Mouse (Mus musculus): ENCODE results near the gene 1700067K01Rik. TPM values are rescaled to one million over a fixed set of nuclear protein-coding genes. Genes with fewer than 3 reads are reported as not detected.

1700067K01Rik gene
- polyA plus RNA-seq, 1 experiment from 2014 or later = 0.71 TPM

DNA sequence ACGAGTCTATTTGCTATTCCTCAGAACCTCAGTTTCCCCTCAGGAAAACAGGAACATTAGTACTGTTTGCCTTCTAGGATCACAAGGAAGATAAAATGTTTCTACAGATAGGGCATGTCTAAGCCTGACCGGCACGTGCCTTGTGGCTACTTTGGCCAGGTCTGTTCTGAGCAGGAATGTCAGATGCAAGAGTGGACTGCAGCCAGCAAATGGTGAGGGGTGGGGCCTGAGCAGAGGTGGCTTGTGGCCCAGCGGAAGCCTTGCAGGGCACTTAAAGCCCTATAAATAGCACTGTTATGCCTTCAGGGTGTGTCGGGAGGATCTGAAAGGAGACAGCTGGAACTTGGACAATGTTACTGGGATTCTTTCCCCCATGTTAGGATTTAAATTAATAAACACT, 21.8 kb downstream of the 1700067K01Rik start:
- Histone ChIP-seq H3K27ac (ENCODE audit: low read length) (no peak overlapping the region), H3K4me3 (ENCODE audit: low read depth, low read length) (no peak overlapping the region), H3K36me3 (ENCODE audit: control insufficient read depth, insufficient read depth, low read length) (no peaks in the 10 kb centered on the region), H3K9ac (replicated peaks; ENCODE audit: low read depth, low read length) (no peak overlapping the region), H3K9me3 (ENCODE audit: control insufficient read depth, low read depth, low read length) (no peaks in the 10 kb centered on the region), H3K4me1 (ENCODE audit: control insufficient read depth, insufficient read depth, low read length) (peaks cover 23% of the 10 kb centered on the region), H3K27me3 (ENCODE audit: control insufficient read depth, insufficient read depth, low read length) (no peaks in the 10 kb centered on the region), H3K4me2 (replicated peaks; ENCODE audit: low read depth, low read length) (peak overlapping the region; percentile 23)
- 10% methylated on average over 5 of the region's 5 CpGs for WGBS
- no peak for ATAC-seq (ENCODE audit: insufficient number of reproducible peaks, insufficient read depth, low FRiP score, low read depth)

GRCm38 (mm10) chr8:84023631-84024030, 22.3 kb downstream of the 1700067K01Rik start:
- Histone ChIP-seq H3K9me3 (ENCODE audit: control insufficient read depth, low read depth, low read length) (no peaks in the 10 kb centered on the region), H3K36me3 (ENCODE audit: control insufficient read depth, insufficient read depth, low read length) (no peaks in the 10 kb centered on the region), H3K27ac (ENCODE audit: low read length) (no peak overlapping the region), H3K4me3 (ENCODE audit: low read depth, low read length) (no peak overlapping the region), H3K4me1 (ENCODE audit: control insufficient read depth, insufficient read depth, low read length) (peaks cover 23% of the 10 kb centered on the region), H3K9ac (replicated peaks; ENCODE audit: low read depth, low read length) (no peak overlapping the region), H3K27me3 (ENCODE audit: control insufficient read depth, insufficient read depth, low read length) (no peaks in the 10 kb centered on the region), H3K4me2 (replicated peaks; ENCODE audit: low read depth, low read length) (no peak overlapping the region; the same call in 1 of the 2 replicates)
- WGBS = 63% methylated on average over 1 of the region's 1 CpGs
- ATAC-seq (ENCODE audit: insufficient number of reproducible peaks, insufficient read depth, low FRiP score, low read depth) = no peak

GRCm38 (mm10) chr8:84024171-84024570, 22.9 kb downstream of the 1700067K01Rik start:
- Histone ChIP-seq H3K36me3 (ENCODE audit: control insufficient read depth, insufficient read depth, low read length) (no peaks in the 10 kb centered on the region), H3K4me1 (ENCODE audit: control insufficient read depth, insufficient read depth, low read length) (peaks cover 23% of the 10 kb centered on the region), H3K9ac (replicated peaks; ENCODE audit: low read depth, low read length) (no peak overlapping the region), H3K4me3 (ENCODE audit: low read depth, low read length) (no peak overlapping the region), H3K9me3 (ENCODE audit: control insufficient read depth, low read depth, low read length) (no peaks in the 10 kb centered on the region), H3K4me2 (replicated peaks; ENCODE audit: low read depth, low read length) (no peak overlapping the region), H3K27ac (ENCODE audit: low read length) (no peak overlapping the region), H3K27me3 (ENCODE audit: control insufficient read depth, insufficient read depth, low read length) (no peaks in the 10 kb centered on the region)
- ATAC-seq (ENCODE audit: insufficient number of reproducible peaks, insufficient read depth, low FRiP score, low read depth) = no peak
- 18% methylated on average over 10 of the region's 10 CpGs for WGBS

DNA sequence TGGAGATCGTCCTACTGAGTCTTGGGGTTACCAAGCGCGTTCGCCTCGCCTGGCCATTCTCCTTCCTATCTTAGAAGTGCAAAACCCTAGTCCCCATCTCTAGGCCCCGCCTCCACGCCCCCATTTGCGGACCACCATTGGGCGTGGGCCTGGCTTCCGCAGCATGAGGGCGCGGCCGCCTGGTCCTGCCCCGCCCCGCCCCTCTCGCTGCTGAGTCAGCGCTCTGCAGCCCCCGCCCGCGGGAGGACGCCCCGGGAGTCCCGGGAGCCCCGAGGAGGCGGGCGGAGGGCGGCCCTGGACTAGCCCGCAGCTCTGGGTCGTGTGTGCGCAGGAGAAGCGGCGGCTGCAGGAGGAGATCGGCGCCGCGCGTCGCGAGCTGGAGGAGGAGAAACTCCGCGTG, 24.6 kb downstream of the 1700067K01Rik start:
- H3K36me3 ChIP-seq (ENCODE audit: control insufficient read depth, insufficient read depth, low read length) = no peaks in the 10 kb centered on the region
- H3K9ac ChIP-seq (replicated peaks; ENCODE audit: low read depth, low read length) = peak overlapping the region; percentile 18; the same call in 1 of the 2 replicates
- H3K27me3 ChIP-seq (ENCODE audit: control insufficient read depth, insufficient read depth, low read length) = no peaks in the 10 kb centered on the region
- H3K4me1 ChIP-seq (ENCODE audit: control insufficient read depth, insufficient read depth, low read length) = peaks cover 19% of the 10 kb centered on the region
- WGBS = 1% methylated on average over 41 of the region's 41 CpGs
- H3K27ac ChIP-seq (ENCODE audit: low read length) = no peak overlapping the region
- peak overlapping the region; percentile 33 for H3K4me3 ChIP-seq (ENCODE audit: low read depth, low read length)
- no peaks in the 10 kb centered on the region for H3K9me3 ChIP-seq (ENCODE audit: control insufficient read depth, low read depth, low read length)
- peak; percentile 64 for ATAC-seq (ENCODE audit: insufficient number of reproducible peaks, insufficient read depth, low FRiP score, low read depth)
- H3K4me2 ChIP-seq (replicated peaks; ENCODE audit: low read depth, low read length) = peak overlapping the region; percentile 54

GRCm38 (mm10) chr8:84027449-84027848, 26.1 kb downstream of the 1700067K01Rik start:
- no peaks in the 10 kb centered on the region for H3K9me3 ChIP-seq (ENCODE audit: control insufficient read depth, low read depth, low read length)
- no peak for ATAC-seq (ENCODE audit: insufficient number of reproducible peaks, insufficient read depth, low FRiP score, low read depth)
- no peaks in the 10 kb centered on the region for H3K36me3 ChIP-seq (ENCODE audit: control insufficient read depth, insufficient read depth, low read length)
- H3K27ac ChIP-seq (ENCODE audit: low read length) = no peak overlapping the region
- WGBS = 15% methylated on average over 10 of the region's 10 CpGs
- no peak overlapping the region for H3K4me3 ChIP-seq (ENCODE audit: low read depth, low read length)
- peaks cover 10% of the 10 kb centered on the region for H3K4me1 ChIP-seq (ENCODE audit: control insufficient read depth, insufficient read depth, low read length)
- H3K4me2 ChIP-seq (replicated peaks; ENCODE audit: low read depth, low read length) = no peak overlapping the region
- no peaks in the 10 kb centered on the region for H3K27me3 ChIP-seq (ENCODE audit: control insufficient read depth, insufficient read depth, low read length)
- no peak overlapping the region for H3K9ac ChIP-seq (replicated peaks; ENCODE audit: low read depth, low read length)

DNA sequence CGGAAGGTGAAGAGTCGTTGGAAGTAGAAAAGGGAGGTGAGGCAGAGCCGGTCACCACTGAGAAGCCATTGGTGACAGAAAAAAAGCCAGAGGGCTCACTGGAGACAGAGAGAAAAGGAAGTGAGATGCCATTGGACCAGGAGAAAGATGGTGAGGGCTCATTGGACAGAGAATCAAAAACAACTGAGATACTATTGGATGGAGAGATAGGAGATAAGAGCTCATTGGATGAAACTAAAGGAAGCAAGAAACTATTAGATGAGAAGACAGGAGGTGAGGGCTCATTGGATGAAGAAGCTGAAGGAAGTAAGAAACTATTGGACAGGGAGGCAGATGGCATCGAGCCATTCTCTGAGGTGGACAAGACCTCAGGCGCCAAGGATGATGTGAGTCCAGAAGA, 28.0 kb downstream of the 1700067K01Rik start:
- Histone ChIP-seq H3K27ac (ENCODE audit: low read length) (no peak overlapping the region), H3K9ac (replicated peaks; ENCODE audit: low read depth, low read length) (no peak overlapping the region), H3K4me2 (replicated peaks; ENCODE audit: low read depth, low read length) (no peak overlapping the region), H3K4me3 (ENCODE audit: low read depth, low read length) (no peak overlapping the region), H3K27me3 (ENCODE audit: control insufficient read depth, insufficient read depth, low read length) (no peaks in the 10 kb centered on the region), H3K4me1 (ENCODE audit: control insufficient read depth, insufficient read depth, low read length) (no peaks in the 10 kb centered on the region), H3K36me3 (ENCODE audit: control insufficient read depth, insufficient read depth, low read length) (no peaks in the 10 kb centered on the region), H3K9me3 (ENCODE audit: control insufficient read depth, low read depth, low read length) (no peaks in the 10 kb centered on the region)
- no peak for ATAC-seq (ENCODE audit: insufficient number of reproducible peaks, insufficient read depth, low FRiP score, low read depth)
- 88% methylated on average over 5 of the region's 5 CpGs for WGBS

- H3K4me1 ChIP-seq (ENCODE audit: control insufficient read depth, insufficient read depth, low read length) = no peaks in the 10 kb centered on the region
- no peak overlapping the region for H3K4me3 ChIP-seq (ENCODE audit: low read depth, low read length)
- no peaks in the 10 kb centered on the region for H3K9me3 ChIP-seq (ENCODE audit: control insufficient read depth, low read depth, low read length)
- H3K36me3 ChIP-seq (ENCODE audit: control insufficient read depth, insufficient read depth, low read length) = no peaks in the 10 kb centered on the region
- H3K4me2 ChIP-seq (replicated peaks; ENCODE audit: low read depth, low read length) = no peak overlapping the region
- no peak overlapping the region for H3K27ac ChIP-seq (ENCODE audit: low read length)
- 75% methylated on average over 4 of the region's 4 CpGs for WGBS
- ATAC-seq (ENCODE audit: insufficient number of reproducible peaks, insufficient read depth, low FRiP score, low read depth) = no peak
- H3K27me3 ChIP-seq (ENCODE audit: control insufficient read depth, insufficient read depth, low read length) = no peaks in the 10 kb centered on the region
- no peak overlapping the region for H3K9ac ChIP-seq (replicated peaks; ENCODE audit: low read depth, low read length)
Measured at GRCm38 (mm10) chr8:84032777-84033176, 31.5 kb downstream of the 1700067K01Rik start.

DNA sequence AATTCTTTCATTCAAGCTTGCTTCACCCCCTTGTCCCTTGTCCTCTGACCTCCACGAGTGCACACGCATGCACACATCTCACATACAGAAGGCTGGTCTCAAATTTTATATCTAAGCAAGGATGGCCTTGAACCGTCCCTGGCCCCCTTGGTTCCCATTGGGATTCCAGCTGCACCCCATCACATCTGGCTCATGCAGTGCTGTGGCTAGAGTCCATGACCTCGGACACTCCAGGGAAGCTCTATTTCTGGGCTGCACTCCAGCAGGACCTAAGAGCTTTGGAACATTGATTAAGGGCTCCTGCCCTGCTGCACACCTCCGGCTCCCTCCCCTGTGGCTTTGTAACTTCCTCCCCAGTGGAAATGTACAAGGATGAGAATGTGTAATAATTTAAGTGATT, 36.7 kb downstream of the 1700067K01Rik start:
- H3K9me3 ChIP-seq (ENCODE audit: control insufficient read depth, low read depth, low read length) = no peaks in the 10 kb centered on the region
- H3K27me3 ChIP-seq (ENCODE audit: control insufficient read depth, insufficient read depth, low read length) = peaks cover 5% of the 10 kb centered on the region; the same call in 1 of the 2 replicates
- 57% methylated on average over 5 of the region's 5 CpGs for WGBS
- no peak overlapping the region for H3K4me3 ChIP-seq (ENCODE audit: low read depth, low read length)
- no peak overlapping the region for H3K4me2 ChIP-seq (replicated peaks; ENCODE audit: low read depth, low read length)
- no peaks in the 10 kb centered on the region for H3K36me3 ChIP-seq (ENCODE audit: control insufficient read depth, insufficient read depth, low read length)
- no peak overlapping the region for H3K27ac ChIP-seq (ENCODE audit: low read length)
- no peak overlapping the region for H3K9ac ChIP-seq (replicated peaks; ENCODE audit: low read depth, low read length)
- ATAC-seq (ENCODE audit: insufficient number of reproducible peaks, insufficient read depth, low FRiP score, low read depth) = no peak
- 0 out of 2 replicates have a peak, but pooled peaks cover 3% of the 10 kb centered on the region for H3K4me1 ChIP-seq (ENCODE audit: control insufficient read depth, insufficient read depth, low read length)

- no peak overlapping the region for H3K4me3 ChIP-seq (ENCODE audit: low read depth, low read length)
- 0 out of 2 replicates have a peak, but pooled peaks cover 3% of the 10 kb centered on the region for H3K4me1 ChIP-seq (ENCODE audit: control insufficient read depth, insufficient read depth, low read length)
- H3K4me2 ChIP-seq (replicated peaks; ENCODE audit: low read depth, low read length) = no peak overlapping the region
- 4% methylated on average over 5 of the region's 5 CpGs for WGBS
- no peak overlapping the region for H3K9ac ChIP-seq (replicated peaks; ENCODE audit: low read depth, low read length)
- no peak overlapping the region for H3K27ac ChIP-seq (ENCODE audit: low read length)
- H3K36me3 ChIP-seq (ENCODE audit: control insufficient read depth, insufficient read depth, low read length) = no peaks in the 10 kb centered on the region
- no peaks in the 10 kb centered on the region for H3K9me3 ChIP-seq (ENCODE audit: control insufficient read depth, low read depth, low read length)
- 0 out of 2 replicates have a peak, but pooled peaks have one; percentile 14 for ATAC-seq (ENCODE audit: insufficient number of reproducible peaks, insufficient read depth, low FRiP score, low read depth)
- H3K27me3 ChIP-seq (ENCODE audit: control insufficient read depth, insufficient read depth, low read length) = peaks cover 15% of the 10 kb centered on the region
Measured at GRCm38 (mm10) chr8:84039050-84039449, 37.7 kb downstream of the 1700067K01Rik start.

All from stomach, embryonic 14.5 days (tissue).